Mouse (Mus musculus): ENCODE measurements at regions not wholly inside any gene's neighbourhood (a gene's known extent, or its start where the extent isn't known, plus 50 kb on each side); places are given as distances from the start of the nearest gene placed in this dataset.
"Not testable (repeated sequence)": the region's sequence is repeated elsewhere in the genome, so short reads cannot be mapped to it uniquely, and the experiment has no call there.

GRCm38 (mm10) chr3:106278571-106278970 lies 59.3 kb upstream of the Chil4 start:
- TF ChIP-seq EP300, CTCF (IDR thresholded peaks at IDR 0.05): not testable (repeated sequence)

Data from lung, postnatal 0 days (tissue).